Mouse (Mus musculus): Measurements from ENCODE around the gene Copz1.

Gene Copz1

GRCm38 (mm10) chr15:103308876-103309580 lies 36.5 kb downstream of the Copz1 start:
- DNase-seq (ENCODE audit: low spot score in 2 of 2): no peak

GRCm38 (mm10) chr15:103310365-103310910 lies 37.9 kb downstream of the Copz1 start, which contains the start of gene Gpr84:
Gpr84 (minus strand) TSS chr15:103310612.
- DNase-seq (ENCODE audit: low spot score in 2 of 2): no peak

DNA sequence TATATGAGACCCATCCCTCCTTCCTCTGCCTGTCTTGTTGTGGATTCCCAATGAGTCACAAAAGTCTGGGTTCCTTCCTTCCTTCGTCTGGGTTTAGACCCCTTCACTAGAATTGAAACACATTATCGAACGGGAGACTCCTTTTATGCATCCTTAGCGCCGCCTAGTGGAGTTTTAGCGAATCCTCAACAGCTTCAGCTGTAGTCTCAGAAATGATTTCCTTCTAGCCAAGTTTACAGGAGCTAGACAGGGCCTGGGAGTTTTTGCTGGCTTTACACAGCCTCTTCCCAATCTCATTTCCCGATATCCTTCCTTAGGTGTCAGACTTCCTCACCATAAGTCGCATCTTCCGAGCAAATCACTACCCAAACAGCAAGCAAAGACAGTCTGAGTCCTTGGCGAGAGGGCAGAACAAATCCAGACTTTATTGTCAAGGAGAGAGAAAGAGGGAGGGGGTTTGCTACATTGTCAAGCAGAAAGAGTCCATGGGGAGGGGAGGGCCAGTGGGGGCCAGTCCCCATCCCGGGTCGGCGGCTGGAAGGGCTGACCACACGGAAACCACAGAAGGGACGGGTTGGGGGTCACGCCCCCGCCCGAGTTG lies 41.1 kb downstream of the Copz1 start:
- peak; percentile 49 to 75 for DNase-seq (ENCODE audit: low spot score in 2 of 2)

GRCm38 (mm10) chr15:103314181-103314580 lies 41.7 kb downstream of the Copz1 start:
- no peak for DNase-seq (ENCODE audit: low spot score in 2 of 2)

DNA sequence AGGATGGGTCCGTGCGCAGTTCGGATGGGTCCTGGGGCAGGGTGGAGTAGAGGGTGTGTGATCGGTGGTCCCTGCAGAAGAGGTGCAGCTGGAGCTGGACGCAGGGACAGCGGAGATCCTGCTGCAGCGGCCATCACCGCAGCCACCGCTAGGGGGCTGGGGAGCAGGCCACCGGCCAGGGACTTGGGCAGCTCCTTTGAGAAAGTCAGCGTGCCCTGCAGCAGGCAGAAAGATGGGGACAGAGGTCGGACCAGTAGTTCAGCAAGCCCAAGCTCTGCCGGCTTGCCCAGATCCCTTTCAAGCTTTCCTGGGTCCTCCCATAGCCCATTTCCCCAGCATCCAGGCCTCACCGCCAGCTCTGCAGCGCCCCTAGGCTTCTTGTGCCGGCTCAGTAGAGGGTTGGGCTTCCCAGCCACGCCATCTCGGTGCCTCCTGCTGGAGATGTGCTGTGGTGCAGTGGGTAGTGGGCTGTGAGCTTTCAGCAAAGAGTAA lies 42.5 kb downstream of the Copz1 start:
- peak; percentile 69 to 86 for DNase-seq (ENCODE audit: low spot score in 2 of 2)

DNA sequence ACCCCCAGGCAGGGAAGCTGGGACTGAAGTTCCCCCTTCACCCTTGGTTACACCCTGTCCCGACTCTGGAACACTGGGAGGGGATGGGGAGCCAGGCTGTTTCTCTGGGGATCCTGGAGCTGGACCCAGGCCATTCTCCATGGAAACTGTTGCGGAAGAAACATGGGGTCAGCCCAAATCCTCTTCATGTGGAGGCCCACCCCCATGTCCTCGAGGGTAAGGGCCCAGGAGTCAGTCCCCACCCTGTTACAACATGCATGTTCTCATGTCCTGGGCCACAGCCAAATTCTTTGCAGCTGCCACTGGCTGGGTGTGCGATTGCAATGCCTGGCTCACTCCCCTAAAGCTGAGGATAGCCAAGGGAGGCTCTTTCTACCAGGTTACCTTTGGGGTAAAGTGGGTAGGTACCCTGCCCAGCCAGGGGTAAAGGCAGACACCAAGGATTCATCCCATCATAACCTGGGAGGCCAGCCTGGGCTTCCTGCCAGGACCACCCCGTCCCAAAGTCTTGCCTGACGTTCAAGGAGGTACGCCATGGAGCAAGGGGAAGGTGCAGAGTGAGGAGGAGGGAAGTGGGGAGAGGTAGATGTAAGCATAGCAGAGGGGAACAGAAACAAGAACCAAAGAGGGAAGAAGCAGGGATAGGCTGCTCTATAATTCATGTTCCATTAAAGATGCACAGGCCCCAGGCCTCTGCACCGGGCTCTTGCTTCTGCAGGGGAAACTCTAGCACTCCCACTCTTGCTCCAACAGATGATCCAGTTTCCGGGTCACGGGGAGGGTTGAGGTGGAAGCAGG lies 43.7 kb downstream of the Copz1 start:
- no peak for DNase-seq (ENCODE audit: low spot score in 2 of 2)

DNA sequence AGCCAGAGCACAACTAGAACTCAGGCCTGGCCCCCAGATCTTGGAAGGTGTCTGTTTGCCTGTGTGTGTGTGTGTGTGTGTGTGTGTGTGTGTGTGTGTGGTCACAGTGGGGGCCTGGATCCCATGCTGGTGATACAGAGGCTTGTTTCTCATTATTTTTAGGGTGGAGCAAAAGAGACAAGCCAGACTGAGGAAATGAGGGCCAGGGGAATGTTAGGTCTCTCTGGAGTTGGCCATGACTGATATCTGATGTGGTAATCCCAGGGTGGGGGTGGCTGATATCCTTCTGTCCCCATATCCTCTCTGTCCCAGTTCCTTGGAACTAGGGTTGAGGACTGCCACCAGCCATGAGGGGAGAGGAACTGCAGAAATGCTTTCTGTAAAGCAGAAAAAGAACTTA lies 44.6 kb downstream of the Copz1 start:
- DNase-seq (ENCODE audit: low spot score in 2 of 2): no peak

- DNase-seq (ENCODE audit: low spot score in 2 of 2): no peak
Observed at GRCm38 (mm10) chr15:103317731-103318130, 45.2 kb downstream of the Copz1 start.

DNA sequence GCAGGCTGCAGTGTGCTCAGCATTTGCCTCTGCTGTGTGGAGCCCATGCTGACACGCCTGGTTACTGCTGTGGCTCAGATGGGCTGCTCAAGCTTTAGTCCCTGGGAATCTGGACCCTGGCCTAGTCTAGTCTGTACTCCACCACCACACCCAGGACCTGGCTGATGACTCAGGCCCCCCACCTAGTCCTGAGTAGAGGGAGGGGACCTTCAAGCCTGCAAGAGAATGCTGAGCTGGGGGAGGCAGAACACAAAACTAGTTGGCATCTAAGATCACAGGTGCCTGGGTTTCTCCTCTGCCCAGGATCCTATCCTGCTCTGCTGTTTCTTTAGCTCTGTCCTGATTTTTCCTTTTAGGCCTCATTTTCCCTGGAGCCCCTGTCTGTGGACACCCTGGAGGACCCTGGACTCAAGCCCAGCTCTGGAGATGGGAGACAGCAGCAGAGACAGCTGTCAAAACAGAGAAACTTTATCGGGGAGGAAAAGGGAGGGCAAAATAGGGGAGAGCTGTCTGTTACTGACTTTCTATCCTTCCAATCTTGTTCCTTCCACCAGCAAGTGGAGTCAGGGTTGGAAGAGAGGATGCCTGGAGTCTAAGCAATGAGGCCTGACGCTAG lies 45.8 kb downstream of the Copz1 start:
- DNase-seq (ENCODE audit: low spot score in 2 of 2): no peak

- no peak for DNase-seq (ENCODE audit: low spot score in 2 of 2)
Observed at GRCm38 (mm10) chr15:103321076-103321475, 48.6 kb downstream of the Copz1 start.

GRCm38 (mm10) chr15:103322396-103322795 lies 49.9 kb downstream of the Copz1 start:
- DNase-seq (ENCODE audit: low spot score in 2 of 2): no peak

GRCm38 (mm10) chr15:103323070-103323454 lies 50.5 kb downstream of the Copz1 start:
- DNase-seq (ENCODE audit: low spot score in 2 of 2): no peak

DNA sequence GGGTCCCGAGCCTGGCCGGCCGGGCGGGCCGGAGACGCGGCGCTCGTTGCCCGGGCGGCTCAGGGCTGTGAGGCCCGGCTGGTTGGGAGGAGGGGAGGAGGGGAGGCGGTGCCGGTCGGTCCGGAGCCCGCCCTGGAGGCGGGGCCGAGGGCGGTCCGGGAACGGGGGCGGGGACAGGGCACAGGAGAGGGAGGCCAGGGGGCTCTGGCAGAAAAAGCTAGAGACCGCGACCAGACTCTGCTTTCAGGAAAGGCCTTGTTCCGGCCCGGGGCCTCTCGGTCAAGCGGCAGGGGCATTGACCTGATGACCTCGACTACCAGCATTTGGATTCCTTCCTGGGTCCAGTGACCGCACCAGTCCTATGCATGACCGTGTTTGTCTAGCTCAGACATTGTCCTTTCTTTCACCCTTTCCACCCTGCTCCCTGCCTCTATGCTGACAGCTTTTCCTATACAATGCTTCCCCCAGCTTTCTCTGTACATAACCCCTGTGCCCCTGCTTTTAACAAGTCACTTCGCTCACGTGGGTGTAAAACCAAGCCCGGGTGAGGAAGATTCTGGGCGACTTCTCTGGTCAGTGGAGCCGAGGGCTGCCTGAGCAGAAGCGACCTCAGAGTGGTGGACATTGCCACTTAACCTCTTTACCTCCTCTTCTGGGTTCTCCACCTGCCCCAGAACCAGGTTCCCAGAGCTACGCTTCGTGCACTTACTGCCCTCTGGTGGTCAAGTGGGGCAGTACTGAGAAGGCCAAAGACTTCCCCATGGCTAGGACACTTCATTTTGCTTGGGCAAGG lies 51.1 kb downstream of the Copz1 start:
- DNase-seq (ENCODE audit: low spot score in 2 of 2): peak; percentile 88 to 93

- DNase-seq (ENCODE audit: low spot score in 2 of 2): no peak
Observed at GRCm38 (mm10) chr15:103333081-103333615, 60.6 kb downstream of the Copz1 start.

- peak in 1 of 2 experiments; percentile 55 for DNase-seq (ENCODE audit: low spot score in 2 of 2)
Observed at GRCm38 (mm10) chr15:103333738-103334137, 61.2 kb downstream of the Copz1 start.

GRCm38 (mm10) chr15:103334194-103334593 lies 61.7 kb downstream of the Copz1 start:
- no peak for DNase-seq (ENCODE audit: low spot score in 2 of 2)

GRCm38 (mm10) chr15:103335040-103335439 lies 62.5 kb downstream of the Copz1 start:
- no peak for DNase-seq (ENCODE audit: low spot score in 2 of 2)

DNA sequence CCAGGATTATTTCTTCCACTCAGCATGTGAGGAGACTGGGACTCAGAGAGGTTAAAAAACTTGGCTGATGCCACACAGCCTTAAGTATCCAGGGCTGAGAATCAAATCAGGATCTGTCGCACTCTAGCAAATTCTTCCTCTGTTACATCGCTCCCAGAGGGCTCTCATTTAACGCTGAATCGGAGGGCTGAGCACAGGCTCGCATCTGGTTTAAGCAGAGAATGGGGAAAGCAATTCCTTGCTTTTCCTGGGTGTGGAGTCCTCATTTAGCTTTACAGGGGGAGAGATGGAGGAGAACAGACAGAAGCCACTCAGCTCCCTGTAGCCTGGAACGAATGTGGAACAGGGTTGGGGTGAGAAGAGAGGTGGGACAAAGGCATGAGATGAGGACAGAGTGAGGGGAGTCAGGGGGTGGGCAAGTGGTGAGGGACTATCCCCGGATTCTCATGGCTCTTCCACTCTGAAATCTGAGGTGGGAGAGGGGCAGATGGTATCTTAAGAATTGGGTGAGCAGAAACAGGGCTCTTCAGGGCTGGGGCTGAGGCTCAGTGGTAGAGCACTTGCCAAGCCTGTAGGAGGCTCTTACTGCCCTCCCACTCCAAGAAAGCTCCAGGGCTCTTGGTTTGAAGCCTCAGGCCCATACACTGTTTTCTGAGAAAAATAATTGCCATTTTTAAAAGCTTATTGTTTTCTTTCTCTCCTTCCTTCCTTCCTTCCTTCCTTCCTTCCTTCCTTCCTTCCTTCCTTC lies 63.1 kb downstream of the Copz1 start:
- no peak for DNase-seq (ENCODE audit: low spot score in 2 of 2)

GRCm38 (mm10) chr15:103336996-103337667 lies 64.6 kb downstream of the Copz1 start:
- no peak for DNase-seq (ENCODE audit: low spot score in 2 of 2)

All from spleen, postnatal 4 days (tissue).